13 mouse cellular contexts compared by ENCODE assay signal in the genomic region with DNA sequence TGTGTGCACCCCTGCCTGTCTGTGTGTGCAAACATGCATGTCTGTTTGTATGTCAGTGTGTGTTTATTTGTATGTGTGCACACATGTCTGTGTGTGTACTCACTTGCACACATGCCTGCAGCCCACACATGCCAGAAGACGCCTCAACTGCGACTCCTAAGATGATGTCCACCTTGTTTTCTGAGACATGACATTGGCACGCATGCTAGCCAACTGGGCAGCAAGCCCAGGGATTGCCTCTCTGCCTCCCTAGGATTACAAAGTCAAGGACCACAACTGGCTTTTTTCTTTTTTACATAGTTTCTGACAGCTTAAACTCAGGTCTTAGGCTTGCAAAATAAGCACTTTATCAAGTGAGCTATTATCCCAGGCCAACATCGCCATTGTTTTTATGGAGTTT. TPM values are rescaled to one million over a fixed set of nuclear protein-coding genes. Genes with fewer than 3 reads are reported as not detected.
DNase-seq lines count a peak whose midpoint lies in the region; ATAC-seq and TF ChIP-seq lines count a peak whose summit lies in the region.
"Had no signal": no experiment of that assay in that cellular context is flagged by ENCODE, and none has a peak within 500 bp of the region (broad histone marks: within the 10 kb centered on the region; RNA-seq: fewer than 3 reads in every experiment).

No protein-coding gene starts in this region.

- H3K4me1 ChIP-seq in kidney, embryonic 15.5 days = peaks cover 6% of the 10 kb centered on the region
- peaks cover 12% of the 10 kb centered on the region; the same call in 1 of the 2 replicates for H3K4me1 ChIP-seq in embryonic fibroblast, embryonic 13.5 days (ENCODE audit: control insufficient read depth, insufficient read depth, low read length)

- H3K36me3 ChIP-seq in kidney, embryonic 15.5 days = peaks cover 2% of the 10 kb centered on the region; the same call in 1 of the 2 replicates

- H3K27ac ChIP-seq in kidney, embryonic 15.5 days = no peak overlapping the region
- 0 out of 2 replicates have a peak overlapping the region, but pooled peaks have one; percentile 84 for H3K27ac ChIP-seq in embryonic fibroblast, embryonic 13.5 days (ENCODE audit: insufficient read depth, low read length)
- H3K27ac ChIP-seq: left cerebral cortex, adult 2 months had no signal

- H3K4me3 ChIP-seq in kidney, embryonic 15.5 days (replicated peaks) = no peak overlapping the region
- H3K4me3 ChIP-seq in embryonic fibroblast, embryonic 13.5 days (ENCODE audit: insufficient read depth, low read length) = peak overlapping the region; percentile 96
- H3K4me3 ChIP-seq: left cerebral cortex, adult 2 months had no signal

- H3K27me3 ChIP-seq in kidney, embryonic 15.5 days = no peaks in the 10 kb centered on the region
- H3K27me3 ChIP-seq: Patski had no signal

- H3K4me2 ChIP-seq in kidney, embryonic 15.5 days = peak overlapping the region; percentile 56

- no peaks in the 10 kb centered on the region for H3K9me3 ChIP-seq in kidney, embryonic 15.5 days (replicated peaks)

- TF ChIP-seq POLR2A in embryonic fibroblast, embryonic 13.5 days (IDR thresholded peaks at IDR 0.05; ENCODE audit: low read depth, low read length) = no peak

- WGBS in kidney, embryonic 15.5 days = 66% methylated on average over 4 of the region's 4 CpGs

- no peak for ATAC-seq in kidney, embryonic 15.5 days (replicated peaks; ENCODE audit: low FRiP score)
- ATAC-seq: forebrain, embryonic 16.5 days; Patski had no signal

- DNase-seq in cerebellum, postnatal 14 days = peak; percentile 69 to 71
- DNase-seq in cerebellum, adult 11 months = no peak
- no peak for DNase-seq in kidney, adult 18-20 months
- DNase-seq in 3134 (ENCODE audit: extremely low read depth, insufficient read length, low spot score) (peak; percentile 29), liver (no peak), MN1 (ENCODE audit: low spot score) (no peak)
- DNase-seq: kidney, postnatal 36 days had no signal

- H3K9ac ChIP-seq in kidney, embryonic 15.5 days = no peak overlapping the region

- no peak for TF ChIP-seq CTCF in embryonic fibroblast, embryonic 13.5 days (IDR thresholded peaks at IDR 0.05; ENCODE audit: borderline replicate concordance, insufficient read depth, low read length)

RNA-seq across cellular contexts. Expression of a gene that starts 2.4 kb away (rescaled TPM):
- polyA plus RNA-seq in kidney, embryonic 15.5 days (2015; fragmentation: Nextera tagmentation; extraction: Ambion mirVana) = 42.4 and 47.4 TPM in 2 replicates
- 187 and 323 TPM in 2 replicates for polyA plus RNA-seq in embryonic fibroblast, embryonic 13.5 days (2011; ENCODE audit: insufficient read length, low read depth, missing spikeins)
- polyA plus RNA-seq: cortical plate, adult 2 months; Patski had no signal

Comparison
In these comparisons a context has a peak if more than half of its experiments do, and no peak if none do; other contexts are left out.
1. DNase-seq: peak in cerebellum, postnatal 14 days (2 of 2) and 3134 (single experiment); none in cerebellum, adult 11 months (single experiment), kidney, adult 18-20 months (single experiment), liver (single experiment) and MN1 (single experiment).